Mouse (Mus musculus): Measurements from ENCODE around the gene Cstb.

Cstb gene

GRCm38 (mm10) chr10:78458348-78459111, 33.1 kb downstream of the Cstb start:
- DNase-seq (ENCODE audit: low read depth, low spot score) = peak; percentile 45

GRCm38 (mm10) chr10:78460463-78460862, 35.0 kb downstream of the Cstb start:
- DNase-seq (ENCODE audit: low read depth, low spot score) = no peak

- no peak for DNase-seq (ENCODE audit: low read depth, low spot score)
Observed at GRCm38 (mm10) chr10:78461767-78462166, 36.3 kb downstream of the Cstb start.

GRCm38 (mm10) chr10:78462945-78463768, 37.7 kb downstream of the Cstb start:
- no peak for DNase-seq (ENCODE audit: low read depth, low spot score)

GRCm38 (mm10) chr10:78463769-78464167, 38.3 kb downstream of the Cstb start:
- DNase-seq (ENCODE audit: low read depth, low spot score) = no peak

GRCm38 (mm10) chr10:78464201-78464791, 38.8 kb downstream of the Cstb start:
- no peak for DNase-seq (ENCODE audit: low read depth, low spot score)

GRCm38 (mm10) chr10:78464792-78465207, 39.3 kb downstream of the Cstb start, which contains the start of gene Pdxk:
Gene Pdxk (minus strand): TSS chr10:78464975.
- peak; percentile 98 for DNase-seq (ENCODE audit: low read depth, low spot score)

GRCm38 (mm10) chr10:78465472-78465871, 40.0 kb downstream of the Cstb start:
- no peak for DNase-seq (ENCODE audit: low read depth, low spot score)

GRCm38 (mm10) chr10:78466647-78467046, 41.2 kb downstream of the Cstb start:
- no peak for DNase-seq (ENCODE audit: low read depth, low spot score)

GRCm38 (mm10) chr10:78467761-78468310, 42.4 kb downstream of the Cstb start:
- no peak for DNase-seq (ENCODE audit: low read depth, low spot score)

GRCm38 (mm10) chr10:78470582-78471313, 45.3 kb downstream of the Cstb start:
- peak; percentile 82 for DNase-seq (ENCODE audit: low read depth, low spot score)

- no peak for DNase-seq (ENCODE audit: low read depth, low spot score)
Observed at GRCm38 (mm10) chr10:78472046-78472445, 46.6 kb downstream of the Cstb start.

GRCm38 (mm10) chr10:78473434-78473833, 48.0 kb downstream of the Cstb start:
- no peak for DNase-seq (ENCODE audit: low read depth, low spot score)

GRCm38 (mm10) chr10:78474759-78475158, 49.3 kb downstream of the Cstb start:
- no peak for DNase-seq (ENCODE audit: low read depth, low spot score)

GRCm38 (mm10) chr10:78476821-78477220, 51.4 kb downstream of the Cstb start:
- no peak for DNase-seq (ENCODE audit: low read depth, low spot score)

Data from brain, adult 2 months (tissue).